Mouse (Mus musculus) layer of hippocampus, adult 18-20 months (tissue): Measurements from ENCODE around the gene Glp2r. TPM values are rescaled to one million over a fixed set of nuclear protein-coding genes. Genes with fewer than 3 reads are reported as not detected.

Experiments
- DNase-seq, 2 experiments: peaks; one replicate each; pipeline ENCODE4 v3.0.0; 2022; ENCODE audit warnings: low spot score in 2 of 2
- total RNA-seq, 2 experiments: library from RNA; stranded (reverse); gene quantifications; 2 replicates each; pipeline ENCODE4 v1.2.3; 2021

Gene Glp2r
- total RNA-seq, 2 experiments from 2014 or later = 1.4 to 2.5 TPM

DNA sequence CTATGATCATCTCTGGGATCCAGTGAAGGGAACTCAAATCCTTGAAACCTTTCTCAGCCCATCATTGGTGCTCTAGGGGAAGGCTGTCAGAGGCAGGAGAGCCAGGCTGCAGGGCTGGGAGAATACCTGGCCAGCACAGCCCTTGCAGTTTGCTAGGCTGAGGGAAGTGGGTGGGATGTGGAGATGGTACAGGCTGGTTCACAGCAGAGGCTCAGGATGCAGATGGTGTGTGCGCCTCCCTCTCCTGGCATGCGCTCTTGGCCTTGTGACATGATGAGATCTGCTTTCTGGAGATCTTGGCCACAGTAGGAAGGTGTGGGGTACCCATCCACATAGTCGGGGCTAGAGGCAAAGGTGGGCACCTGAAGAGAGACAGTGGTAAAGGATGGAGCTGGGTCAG lies 106.7 kb downstream of the Glp2r start:
- DNase-seq = peak; percentile 61 to 84

DNA sequence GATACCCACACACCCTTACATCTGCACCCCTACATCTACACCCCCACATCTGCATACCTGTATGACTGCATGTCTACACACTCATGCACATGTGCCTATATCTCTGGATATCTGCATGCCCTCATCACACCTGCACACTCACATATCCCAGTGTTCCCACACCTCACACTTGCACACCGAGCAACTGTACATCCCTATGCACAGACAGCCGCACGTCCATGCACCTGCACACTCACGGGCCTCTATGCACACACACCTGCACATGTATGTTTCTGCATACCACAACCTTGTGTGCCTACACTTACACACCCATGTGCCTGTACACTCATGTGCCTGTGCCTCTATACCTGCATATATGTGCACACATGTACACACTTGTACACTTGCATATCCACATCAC lies 107.5 kb downstream of the Glp2r start:
- no peak for DNase-seq

DNA sequence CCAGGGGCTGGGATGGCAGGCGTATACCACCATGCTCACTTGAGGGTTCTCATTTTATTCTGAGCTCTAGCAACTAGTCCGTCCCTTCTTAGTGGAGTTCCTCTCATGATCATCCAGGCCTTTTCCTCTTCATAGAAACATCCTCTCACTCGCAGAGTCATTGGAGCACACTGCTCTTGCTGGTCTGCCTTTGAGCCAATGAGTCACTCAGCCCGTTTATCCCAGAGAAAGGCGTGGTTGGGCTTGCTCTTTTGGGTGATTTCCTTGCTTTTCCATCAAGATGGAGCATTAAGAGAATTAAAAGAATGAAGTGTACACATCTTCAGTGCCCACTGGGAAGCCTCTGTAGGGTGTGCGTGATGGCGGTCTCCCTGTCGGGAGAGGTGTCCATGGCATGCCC lies 109.5 kb downstream of the Glp2r start:
- DNase-seq = no peak

DNA sequence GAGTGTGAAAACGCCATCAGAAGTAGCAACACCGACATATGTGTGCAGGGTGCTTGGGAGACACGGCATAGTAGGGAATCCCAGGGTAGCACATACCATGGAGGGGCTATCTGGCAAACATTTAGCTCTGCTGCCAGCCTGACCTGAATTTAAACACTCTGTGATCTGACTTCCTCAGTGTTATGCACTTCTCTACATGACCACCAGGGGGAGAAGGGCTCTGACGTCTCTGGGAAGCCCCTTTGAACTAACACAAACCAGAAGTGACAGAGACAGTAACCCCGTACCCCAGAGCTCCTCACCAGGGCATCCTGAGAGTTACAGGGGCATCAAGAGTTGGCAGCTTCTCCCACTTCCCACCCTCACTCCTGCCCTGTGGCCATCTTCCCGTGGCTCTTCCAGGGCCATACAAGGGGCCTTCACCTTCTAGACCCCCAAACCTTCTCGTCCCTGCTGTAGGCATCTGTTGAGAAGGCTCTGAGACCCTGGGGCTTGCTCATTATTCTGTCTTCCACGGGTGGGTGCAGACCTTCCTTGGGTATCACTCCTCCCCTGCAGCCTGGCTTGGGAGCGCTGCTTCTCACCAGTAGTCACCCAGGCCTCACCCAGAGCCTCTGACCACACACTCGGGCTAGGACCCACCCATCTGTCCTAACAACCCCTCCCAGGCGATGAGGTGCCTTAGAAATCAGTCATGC lies 113.1 kb downstream of the Glp2r start:
- DNase-seq = peak in 1 of 2 experiments; percentile 66

DNA sequence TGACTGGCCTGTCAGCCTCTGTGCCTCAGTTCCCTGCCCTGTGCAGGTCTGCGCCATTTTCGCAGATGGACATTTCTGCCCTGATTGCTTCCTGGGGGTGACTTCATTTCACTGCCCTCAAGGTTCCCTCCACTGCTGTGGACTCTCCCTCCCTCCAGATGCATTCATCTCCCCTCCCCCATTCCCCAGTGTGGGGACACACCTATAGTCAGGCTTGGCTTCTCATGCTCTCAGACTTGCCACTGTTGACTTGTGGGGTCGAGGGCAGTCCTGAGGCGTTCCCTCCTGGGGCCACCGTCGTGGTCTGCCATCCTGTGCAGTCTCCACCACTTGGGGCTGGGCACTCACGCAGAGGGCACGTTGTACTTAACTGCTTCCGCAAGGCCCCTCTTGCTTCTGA lies 114.1 kb downstream of the Glp2r start:
- no peak for DNase-seq

DNA sequence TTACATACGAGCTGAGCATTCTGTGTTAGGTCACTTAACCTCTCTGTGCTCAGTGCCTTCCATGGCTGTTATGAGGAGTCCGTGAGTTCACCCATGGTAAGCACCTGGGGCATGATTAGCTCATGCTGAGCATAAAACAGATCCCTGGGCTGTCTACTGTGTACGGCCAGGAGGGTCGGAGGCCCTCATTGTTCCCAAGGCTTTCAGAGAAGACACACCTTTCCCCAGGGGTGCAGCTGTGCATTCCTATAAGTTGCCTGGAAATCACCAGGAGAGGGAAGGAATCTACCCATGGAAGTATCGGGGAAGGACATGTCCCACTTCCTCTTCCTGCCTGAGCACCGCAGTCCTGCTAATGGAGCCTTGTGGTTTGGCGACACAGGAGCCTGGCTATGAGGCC lies 114.6 kb downstream of the Glp2r start:
- no peak for DNase-seq

DNA sequence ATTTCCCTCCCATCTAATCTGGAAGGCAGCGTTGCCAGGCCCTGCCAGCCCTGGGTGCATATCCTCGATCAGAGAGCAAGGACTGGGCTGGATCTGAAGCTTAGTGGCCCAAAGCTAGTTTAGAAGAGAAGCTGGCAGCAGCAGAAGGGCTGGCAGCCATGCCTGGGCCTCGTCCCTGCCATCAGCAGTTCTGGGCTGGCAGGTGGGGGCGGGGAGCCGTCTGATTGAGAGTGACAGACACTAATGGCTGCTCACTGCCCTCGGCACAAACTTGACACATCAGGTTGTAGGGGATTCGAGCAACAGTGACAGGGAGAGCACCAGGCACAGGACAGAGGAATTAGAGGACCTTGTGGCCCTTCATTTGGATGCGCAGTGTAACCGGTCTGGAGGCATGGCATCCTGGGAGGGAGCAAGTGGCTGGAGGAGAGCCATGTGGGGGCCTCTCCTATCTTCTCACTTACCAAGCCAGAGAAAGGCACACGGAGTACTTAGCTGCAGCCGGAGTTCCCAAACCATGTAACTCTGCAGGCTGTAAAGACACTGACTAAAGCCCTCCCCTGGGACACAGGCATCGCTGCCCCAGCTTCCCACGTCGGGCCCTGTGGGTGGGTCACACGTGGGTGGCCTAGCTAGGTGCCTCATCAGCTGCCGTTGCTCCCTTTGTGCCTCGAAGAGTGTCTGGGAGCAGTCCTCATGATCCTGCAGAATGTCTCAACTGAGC lies 115.6 kb downstream of the Glp2r start:
- DNase-seq = peak; percentile 55 to 80

DNA sequence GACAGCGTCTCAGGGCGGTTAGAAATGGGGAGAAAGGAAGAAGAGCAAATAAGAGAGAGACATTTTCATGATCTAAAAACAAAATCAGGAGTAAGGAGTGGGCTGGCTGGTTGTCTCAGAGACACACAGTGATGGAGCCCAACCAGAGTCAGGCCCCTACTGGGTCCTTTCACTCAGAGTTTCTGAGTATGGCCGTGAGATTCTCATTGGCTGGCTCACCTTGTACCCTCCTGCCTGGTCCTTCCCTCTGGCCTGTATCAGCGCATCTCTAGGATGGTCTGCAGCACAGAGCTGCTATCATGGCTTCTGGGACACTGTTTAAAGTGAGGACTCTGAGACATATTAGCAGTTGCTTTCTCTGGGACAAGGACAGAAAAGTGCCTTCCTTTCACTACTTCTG lies 116.4 kb downstream of the Glp2r start:
- DNase-seq = no peak

DNA sequence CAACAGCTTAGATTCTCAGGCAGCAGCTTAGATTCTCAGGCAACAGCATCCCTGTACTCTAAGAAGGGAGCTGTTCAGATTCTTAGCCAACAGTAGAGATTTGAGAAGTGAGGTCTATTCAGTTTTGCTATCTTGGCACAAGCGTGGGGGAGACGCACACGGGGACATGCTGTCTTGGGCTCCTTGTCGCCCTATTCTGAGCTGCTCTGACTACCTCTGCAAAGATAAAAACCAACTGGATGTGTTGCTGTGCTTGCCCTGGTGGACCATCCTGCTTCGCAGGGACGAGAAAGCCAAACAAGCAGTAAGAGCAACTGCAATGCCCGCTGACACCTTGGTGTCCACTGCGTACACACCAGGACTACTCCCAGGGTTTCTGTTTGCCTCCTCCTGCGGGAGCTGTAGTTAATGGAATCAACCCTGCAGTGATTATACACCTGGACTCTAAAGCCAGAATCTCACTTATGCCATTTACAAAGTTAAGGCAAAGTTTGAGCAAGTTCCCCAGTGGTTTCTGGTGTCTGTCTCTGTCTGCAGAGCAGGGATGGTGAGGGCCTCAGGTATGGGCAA lies 117.3 kb downstream of the Glp2r start:
- DNase-seq = no peak

DNA sequence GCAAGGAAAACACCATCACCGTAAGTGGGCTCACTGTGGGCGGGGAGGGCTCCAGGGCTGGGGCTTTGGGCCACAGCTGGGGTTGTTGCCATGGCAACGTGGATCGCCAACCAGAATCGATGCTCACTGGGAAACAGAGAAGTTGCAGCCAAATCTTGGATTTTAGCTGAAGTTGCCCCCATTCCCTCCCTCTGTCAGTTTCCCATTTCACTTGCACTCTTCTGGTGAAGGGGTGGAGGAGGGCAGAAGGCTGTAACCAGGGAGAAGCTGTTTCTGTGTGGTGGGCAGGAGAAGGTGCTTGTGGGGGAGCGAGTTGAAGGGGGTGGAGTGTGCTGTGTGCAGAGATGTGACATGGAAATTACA lies 118.1 kb downstream of the Glp2r start:
- DNase-seq = peak in 1 of 2 experiments; percentile 53

DNA sequence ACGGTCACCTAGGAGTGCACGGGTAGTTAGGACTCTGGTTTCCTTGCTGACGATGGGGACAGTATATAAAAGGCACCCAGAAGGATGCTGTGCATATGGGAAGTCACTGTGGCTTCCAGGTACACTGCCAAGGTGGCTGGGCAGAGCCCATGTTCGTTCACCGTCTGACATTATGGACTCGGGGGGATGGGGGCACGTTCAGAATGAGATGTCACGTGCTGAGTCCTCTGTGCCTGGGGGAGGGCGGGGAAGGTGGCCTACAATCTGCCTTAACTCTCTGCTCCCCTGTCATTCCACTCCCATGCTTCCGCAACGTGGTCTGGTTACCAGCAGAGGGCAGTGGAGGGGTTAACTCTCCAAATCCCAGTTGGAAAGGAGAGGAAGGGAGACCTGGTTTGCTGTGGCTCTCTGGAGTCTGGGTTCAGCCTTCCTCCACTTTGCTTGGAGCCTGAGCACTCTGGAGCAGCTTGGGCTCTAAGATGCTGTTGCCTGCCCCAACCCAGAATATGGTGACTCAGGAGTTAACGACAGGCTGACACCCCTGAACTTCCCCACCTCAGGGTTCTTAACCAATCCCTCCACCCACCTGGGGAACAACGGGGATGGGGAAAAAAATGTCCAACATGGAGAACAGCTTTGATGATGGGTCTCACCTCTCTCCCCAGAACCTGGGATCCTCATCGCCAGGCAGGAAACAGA lies 118.6 kb downstream of the Glp2r start:
- DNase-seq = peak in 1 of 2 experiments; percentile 64

DNA sequence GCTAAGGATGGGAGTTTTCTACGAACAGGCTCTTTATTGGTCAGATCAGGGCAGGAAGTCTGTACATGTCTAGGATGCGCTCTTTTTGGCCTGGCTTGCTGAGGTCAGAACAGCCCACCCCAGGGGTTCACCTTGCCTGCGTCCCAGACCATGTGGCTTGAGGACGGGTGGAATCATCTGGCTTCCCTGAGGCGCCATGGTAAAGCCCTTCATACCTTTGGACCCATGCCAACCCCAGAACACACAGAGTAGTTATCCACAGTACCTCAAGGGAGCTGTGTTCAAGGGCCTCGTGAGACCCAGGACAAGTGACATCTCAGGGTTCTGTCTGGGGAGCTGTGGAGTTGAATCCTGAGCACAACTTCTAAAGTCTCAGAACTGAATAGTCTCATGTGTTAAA lies 119.2 kb downstream of the Glp2r start:
- no peak for DNase-seq

DNA sequence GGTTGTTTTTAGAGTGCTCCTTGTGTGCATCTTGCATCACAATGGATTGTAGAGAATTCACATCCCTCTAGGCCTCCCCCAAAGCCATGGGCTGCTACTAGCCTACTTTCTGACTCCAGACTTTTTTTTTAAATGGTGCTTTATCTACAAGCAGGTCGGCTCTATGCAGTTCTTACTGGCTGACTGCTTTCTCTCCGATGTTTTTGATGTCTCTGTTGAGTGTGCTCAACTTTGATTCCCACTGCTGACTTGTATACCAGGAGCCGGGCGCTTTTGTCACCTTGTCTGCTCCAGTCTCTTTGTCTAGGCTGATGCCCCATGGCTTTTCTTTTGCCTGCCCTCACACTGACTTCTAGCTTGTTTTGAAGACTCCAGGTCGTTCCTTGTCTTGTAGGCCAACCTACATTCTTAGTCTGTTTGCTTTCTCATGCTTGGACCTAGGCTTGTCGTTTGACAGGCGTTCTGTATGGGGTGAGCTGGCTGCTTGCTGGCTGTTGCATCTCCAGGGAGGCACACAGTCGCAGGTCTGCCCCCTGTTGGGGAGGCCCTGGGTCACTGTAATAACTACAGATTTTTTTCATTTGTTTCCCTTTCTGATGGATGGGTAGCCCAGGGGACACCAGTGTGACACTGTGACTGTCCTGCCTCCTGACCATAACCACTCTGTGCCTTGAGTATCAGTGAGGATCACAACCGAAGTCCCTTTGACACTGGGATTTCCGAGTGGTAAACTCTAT lies 120.8 kb downstream of the Glp2r start:
- DNase-seq = no peak

DNA sequence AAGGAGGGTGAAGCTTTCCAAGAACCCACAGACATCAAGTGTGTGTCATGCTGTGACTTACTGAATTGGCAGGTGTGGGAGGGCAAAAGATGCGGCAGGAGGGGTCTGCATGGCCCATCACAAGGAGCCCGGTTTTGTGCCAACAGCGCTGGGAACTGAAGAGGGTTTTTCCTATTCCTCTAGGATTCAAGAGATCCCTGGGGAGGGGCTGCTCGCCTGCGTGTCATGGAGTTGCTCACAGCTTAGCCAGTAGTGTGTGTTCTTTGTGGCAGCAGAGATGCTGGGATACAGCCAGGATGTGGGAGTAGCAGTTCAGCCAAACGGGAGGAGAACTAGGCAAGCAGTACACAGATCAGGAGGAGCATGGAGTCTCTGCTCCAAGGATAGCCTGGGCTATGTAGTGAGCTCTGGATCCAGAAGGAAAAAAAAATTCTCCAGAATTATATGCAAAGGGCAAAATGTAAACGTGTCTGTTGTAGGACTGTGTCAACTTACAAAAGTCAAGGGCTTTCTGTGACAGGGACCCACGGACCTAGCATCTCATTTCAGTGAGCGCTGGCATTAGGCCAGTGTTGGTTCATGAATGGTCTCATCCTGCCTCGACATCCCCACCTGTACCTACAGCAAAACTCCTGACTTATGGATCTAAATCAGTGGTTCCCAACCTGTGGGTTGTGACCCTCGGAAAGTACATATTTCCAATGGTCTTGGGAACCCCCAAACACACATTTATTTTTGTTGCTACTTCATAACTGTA lies 122.1 kb downstream of the Glp2r start:
- peak; percentile 80 to 88 for DNase-seq

DNA sequence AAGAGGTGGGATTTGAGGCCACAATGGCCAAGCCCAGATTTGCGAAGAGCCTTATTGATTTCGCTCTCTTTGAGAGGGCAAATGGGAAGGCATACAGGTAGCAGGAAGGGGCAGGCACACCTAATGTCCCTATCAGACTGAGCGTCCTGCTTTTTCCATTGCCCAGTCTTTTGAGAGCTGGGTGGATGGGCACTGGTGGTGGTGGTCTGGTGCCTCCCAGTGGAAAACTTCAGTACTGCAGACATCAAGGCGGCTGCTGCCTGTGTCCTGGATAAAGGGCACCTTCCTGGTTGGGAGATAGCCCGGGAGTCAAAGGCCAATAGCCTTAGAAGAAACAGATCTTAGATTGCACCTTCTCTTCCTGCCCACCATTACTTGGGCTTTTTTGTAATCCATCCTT lies 123.2 kb downstream of the Glp2r start:
- DNase-seq = peak; percentile 59 to 86

DNA sequence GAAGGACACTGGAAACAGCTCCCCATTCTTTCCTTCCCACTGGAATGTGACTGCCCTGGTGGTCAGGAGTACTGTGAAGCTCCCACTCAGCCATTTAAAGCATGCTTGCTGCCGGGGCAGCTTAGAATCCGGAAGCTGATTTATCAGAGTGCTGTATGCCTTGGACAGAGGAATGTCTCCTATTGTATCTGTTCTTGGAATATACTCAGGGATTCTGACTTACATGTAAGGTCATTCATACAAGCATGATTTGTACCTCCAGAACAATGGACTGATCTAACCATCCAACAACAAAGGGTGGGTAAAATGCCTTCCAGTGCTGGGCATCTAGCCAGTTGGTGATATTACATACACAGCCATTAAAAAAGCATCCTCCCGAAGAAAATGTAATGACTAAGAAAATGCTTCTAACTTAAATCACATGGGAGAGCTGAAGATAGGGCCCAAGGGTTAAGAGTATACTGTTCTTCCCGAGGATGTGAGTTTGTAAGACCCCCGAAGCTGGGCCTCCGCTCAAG lies 126.3 kb downstream of the Glp2r start:
- DNase-seq = no peak

DNA sequence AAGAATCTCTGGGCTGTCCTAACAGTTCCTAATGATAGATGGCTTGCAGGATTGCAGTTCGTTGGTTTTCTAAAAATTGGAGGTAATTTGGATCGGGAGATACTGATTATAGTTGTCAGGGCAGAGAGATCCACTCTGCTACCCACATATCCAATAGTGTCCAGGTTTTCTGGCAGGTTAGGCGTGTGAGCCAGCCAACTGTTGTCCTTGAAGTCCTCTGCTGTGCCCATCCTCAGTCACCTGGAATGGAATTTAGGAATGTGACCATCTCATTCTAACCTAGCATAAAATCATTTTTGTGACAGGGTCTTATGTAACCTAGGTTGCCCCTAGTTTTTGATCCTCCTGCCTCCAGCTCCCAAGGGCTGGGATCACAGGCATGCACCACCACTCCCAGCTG lies 127.5 kb downstream of the Glp2r start:
- no peak for DNase-seq

DNA sequence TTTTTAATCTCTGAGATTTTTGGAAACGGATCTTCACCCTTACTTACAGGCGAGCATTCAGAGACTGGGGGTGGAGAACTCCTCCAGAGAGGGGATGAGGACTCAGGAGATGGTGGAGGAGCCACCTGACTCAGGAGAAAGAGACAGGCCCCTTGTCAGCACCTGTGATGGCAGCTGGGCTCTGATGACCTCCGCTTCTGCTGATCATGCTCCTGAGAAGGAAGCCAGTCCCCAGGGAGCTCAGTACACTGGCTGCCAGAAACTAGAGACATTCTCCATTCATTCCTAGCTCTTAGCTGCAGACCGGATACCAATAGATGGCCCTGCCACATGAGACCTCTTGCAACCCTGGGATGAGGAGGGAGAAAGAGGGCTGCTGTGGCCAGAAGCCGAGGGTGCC lies 128.1 kb downstream of the Glp2r start:
- DNase-seq = no peak

DNA sequence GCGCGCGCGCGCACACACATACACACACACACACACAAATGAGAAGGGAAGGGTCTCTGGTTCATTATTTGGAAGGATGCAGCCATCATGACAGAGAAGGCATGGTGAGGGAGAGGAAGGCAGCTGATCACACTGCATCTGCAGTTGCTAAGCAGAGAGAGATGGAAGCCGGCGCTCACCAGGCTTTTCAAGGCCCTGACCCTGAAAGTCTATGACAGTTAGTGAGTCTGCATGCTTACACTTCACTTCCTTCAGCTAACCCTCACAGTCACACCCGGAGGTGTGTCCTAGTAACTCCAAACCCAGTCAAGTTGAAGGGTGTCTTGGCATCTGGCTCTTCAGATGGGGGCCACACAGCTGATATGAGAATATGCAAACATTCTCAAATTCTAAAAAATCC lies 128.5 kb downstream of the Glp2r start:
- no peak for DNase-seq

DNA sequence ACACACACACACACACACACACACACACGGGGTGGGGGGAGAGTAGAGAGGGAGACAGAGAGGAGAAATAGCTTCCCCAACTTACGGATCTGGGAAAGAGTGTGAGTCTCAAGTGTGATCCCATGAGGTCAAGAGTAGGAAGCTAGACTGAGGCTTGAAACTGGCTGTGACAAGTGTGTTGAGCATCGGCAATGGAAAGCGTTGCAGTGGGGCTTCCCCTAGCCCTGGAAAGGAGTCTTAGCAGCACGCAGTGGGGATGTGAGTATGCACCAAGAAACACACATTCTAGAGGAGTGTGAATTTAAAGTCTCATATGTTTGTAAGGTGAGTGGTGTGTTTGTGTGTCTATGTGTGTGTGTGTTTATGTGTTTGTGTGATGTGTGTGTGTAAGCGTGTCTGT lies 130.7 kb downstream of the Glp2r start:
- no peak for DNase-seq
